Mouse (Mus musculus) CH12.LX (cell line): ENCODE data around the gene Mavs. TPM values are rescaled to one million over a fixed set of nuclear protein-coding genes. Genes with fewer than 3 reads are reported as not detected.
A peak's percentile ranks its signal among the peaks of the same experiment; 100 is the strongest.

Source experiments
- DNase-seq: peaks from one replicate; pipeline ENCODE4 v3.0.0-alpha.2; 2013; ENCODE audit errors: extremely low read depth
- H3K27ac ChIP-seq: 2 replicates; pipeline ENCODE4 v1.5.1; 2012; ENCODE audit warnings: low read depth, mild to moderate bottlenecking, control low read depth, moderate library complexity; ENCODE audit not compliant: insufficient read depth
- H3K27me3 ChIP-seq: replicated peaks from 2 replicates; pipeline ENCODE3; 2012; ENCODE audit warnings: inconsistent platforms
- H3K36me3 ChIP-seq, 2 experiments: replicated peaks in 1 of 2; 2 replicates each; pipeline versions ENCODE3 to v1.6.1; 2012; ENCODE audit warnings: inconsistent platforms in 1 of 2, low read length in 1 of 2, mild to moderate bottlenecking in 1 of 2, mixed read lengths in 1 of 2, moderate library complexity in 1 of 2; ENCODE audit not compliant: control insufficient read depth in 1 of 2, insufficient read depth in 1 of 2
- H3K4me1 ChIP-seq, 2 experiments: 2 replicates each; pipeline ENCODE4 v1.6.1; 2012; ENCODE audit warnings: inconsistent platforms in 1 of 2, moderate library complexity in 1 of 2; ENCODE audit not compliant: insufficient read depth in 2 of 2, control insufficient read depth in 1 of 2
- H3K4me2 ChIP-seq: 2 replicates; pipeline ENCODE4 v1.6.1; 2012; ENCODE audit warnings: low read depth, mild to moderate bottlenecking, control low read depth; ENCODE audit not compliant: poor library complexity, insufficient read depth, severe bottlenecking
- H3K4me3 ChIP-seq, 3 experiments: fragments of 150-350 bp in 1 of 3; sonication (generic) in 1 of 3; replicated peaks in 1 of 3; 2 replicates each; pipeline versions ENCODE3 to v1.5.1; 2011 to 2012; ENCODE audit warnings: low read depth in 2 of 3, low read length in 2 of 3, mild to moderate bottlenecking in 2 of 3, moderate library complexity in 2 of 3, control low read depth in 1 of 3, improper control_type of control experiment in 1 of 3, inconsistent platforms in 1 of 3, mixed read lengths in 1 of 3; ENCODE audit not compliant: poor library complexity in 1 of 3
- H3K79me2 ChIP-seq: replicated peaks from 2 replicates; pipeline ENCODE4 v1.6.1; 2012; ENCODE audit warnings: mild to moderate bottlenecking, moderate library complexity; ENCODE audit not compliant: control insufficient read depth, poor library complexity, insufficient read depth, severe bottlenecking; ENCODE audit errors: extremely low read depth
- H3K9ac ChIP-seq: 2 replicates; pipeline ENCODE4 v1.6.1; 2012; ENCODE audit warnings: low read depth, mild to moderate bottlenecking, control low read depth, moderate library complexity; ENCODE audit not compliant: insufficient read depth
- H3K9me3 ChIP-seq: replicated peaks from 2 replicates; pipeline ENCODE3; 2012; ENCODE audit warnings: low read length, inconsistent platforms, mixed read lengths
- BHLHE40 ChIP-seq: IDR thresholded peaks from 2 replicates; pipeline ENCODE4 v1.6.1; 2011; ENCODE audit warnings: mild to moderate bottlenecking, low read depth, low read length, improper control_type of control experiment
- CHD1 ChIP-seq: IDR thresholded peaks from 2 replicates; pipeline ENCODE4 v1.6.1; 2012; ENCODE audit warnings: low read depth, low read length, improper control_type of control experiment, inconsistent platforms
- CHD2 ChIP-seq: IDR thresholded peaks from 2 replicates; pipeline ENCODE4 v1.6.1; 2011; ENCODE audit warnings: low read length, improper control_type of control experiment
- CTCF ChIP-seq, 2 experiments: IDR thresholded peaks in 1 of 2; conservative IDR thresholded peaks in 1 of 2; 2 replicates each; pipeline ENCODE4 v1.5.1; 2011 to 2012; ENCODE audit warnings: low read depth in 2 of 2, low read length in 2 of 2, improper control_type of control experiment in 1 of 2, inconsistent platforms in 1 of 2, mild to moderate bottlenecking in 1 of 2, moderate library complexity in 1 of 2
- E2F4 ChIP-seq: IDR thresholded peaks from 2 replicates; pipeline ENCODE4 v1.6.1; 2011; ENCODE audit warnings: low read depth, low read length, improper control_type of control experiment; ENCODE audit not compliant: insufficient replicate concordance
- ELF1 ChIP-seq: IDR thresholded peaks from 2 replicates; pipeline ENCODE4 v1.6.1; 2014; ENCODE audit warnings: low read depth, mild to moderate bottlenecking, inconsistent platforms, low read length, improper control_type of control experiment
- EP300 ChIP-seq: IDR thresholded peaks from 2 replicates; pipeline ENCODE4 v1.6.1; 2011; ENCODE audit warnings: low read length, improper control_type of control experiment
- ETS1 ChIP-seq: conservative IDR thresholded peaks from 2 replicates; pipeline ENCODE4 v1.6.1; 2012; ENCODE audit warnings: low read depth, mild to moderate bottlenecking, inconsistent platforms, low read length, improper control_type of control experiment, moderate library complexity
- GABPA ChIP-seq: IDR thresholded peaks from 2 replicates; pipeline ENCODE4 v1.6.1; 2012; ENCODE audit warnings: low read depth, low read length, improper control_type of control experiment, inconsistent platforms; ENCODE audit not compliant: insufficient replicate concordance
- HCFC1 ChIP-seq: IDR thresholded peaks from 2 replicates; pipeline ENCODE4 v1.6.1; 2012; ENCODE audit warnings: low read depth, mild to moderate bottlenecking, inconsistent platforms, low read length, improper control_type of control experiment
- IRF4 ChIP-seq: IDR thresholded peaks from 2 replicates; pipeline ENCODE4 v1.6.1; 2014; ENCODE audit warnings: low read depth, mild to moderate bottlenecking, inconsistent platforms, low read length, improper control_type of control experiment
- JUN ChIP-seq: IDR thresholded peaks from 2 replicates; pipeline ENCODE4 v1.6.1; 2011; ENCODE audit warnings: low read depth, mild to moderate bottlenecking, low read length, improper control_type of control experiment, moderate library complexity; ENCODE audit not compliant: insufficient read depth
- JUND ChIP-seq: conservative IDR thresholded peaks from 2 replicates; pipeline ENCODE4 v1.6.1; 2011; ENCODE audit warnings: low read depth, low read length, improper control_type of control experiment
- KAT2A ChIP-seq: IDR thresholded peaks from 2 replicates; pipeline ENCODE4 v1.6.1; 2012; ENCODE audit warnings: low read length, improper control_type of control experiment, inconsistent platforms; ENCODE audit not compliant: insufficient replicate concordance
- MAFK ChIP-seq: IDR thresholded peaks from 2 replicates; pipeline ENCODE4 v1.6.1; 2011; ENCODE audit warnings: low read length, improper control_type of control experiment; ENCODE audit not compliant: insufficient replicate concordance
- MAX ChIP-seq: IDR thresholded peaks from 2 replicates; pipeline ENCODE4 v1.6.1; 2011; ENCODE audit warnings: low read length, improper control_type of control experiment
- MAZ ChIP-seq: IDR thresholded peaks from 2 replicates; pipeline ENCODE4 v1.6.1; 2012; ENCODE audit warnings: low read depth, mild to moderate bottlenecking, inconsistent platforms, low read length, improper control_type of control experiment, moderate library complexity
- MEF2A ChIP-seq: IDR thresholded peaks from 2 replicates; pipeline ENCODE4 v1.6.1; 2014; ENCODE audit warnings: low read depth, mild to moderate bottlenecking, inconsistent platforms, low read length, improper control_type of control experiment, borderline replicate concordance
- MXI1 ChIP-seq: IDR thresholded peaks from 2 replicates; pipeline ENCODE4 v1.6.1; 2011; ENCODE audit warnings: mild to moderate bottlenecking, low read depth, low read length, improper control_type of control experiment
- MYC ChIP-seq: IDR thresholded peaks from 2 replicates; pipeline ENCODE4 v1.6.1; 2011; ENCODE audit warnings: low read depth, mild to moderate bottlenecking, improper control_type of control experiment, low read length
- NELFE ChIP-seq: IDR thresholded peaks from 2 replicates; pipeline ENCODE4 v1.6.1; 2011; ENCODE audit warnings: low read depth, low read length, improper control_type of control experiment
- NRF1 ChIP-seq: IDR thresholded peaks from 2 replicates; pipeline ENCODE4 v1.6.1; 2014; ENCODE audit warnings: low read depth, mild to moderate bottlenecking, inconsistent platforms, low read length, improper control_type of control experiment, moderate library complexity
- PAX5 ChIP-seq: IDR thresholded peaks from 2 replicates; pipeline ENCODE4 v1.6.1; 2012; ENCODE audit warnings: low read length, inconsistent platforms, mixed read lengths
- POLR2A ChIP-seq: IDR thresholded peaks from 2 replicates; pipeline ENCODE4 v1.6.1; 2011; ENCODE audit warnings: low read depth, mild to moderate bottlenecking, improper control_type of control experiment, low read length
- POLR2AphosphoS2 ChIP-seq: IDR thresholded peaks from 2 replicates; pipeline ENCODE4 v1.6.1; 2011; ENCODE audit warnings: low read depth, low read length, improper control_type of control experiment
- RAD21 ChIP-seq: IDR thresholded peaks from 2 replicates; pipeline ENCODE4 v1.6.1; 2011; ENCODE audit warnings: low read depth, mild to moderate bottlenecking, low read length, improper control_type of control experiment, moderate library complexity
- RCOR1 ChIP-seq: conservative IDR thresholded peaks from 2 replicates; pipeline ENCODE4 v1.6.1; 2012; ENCODE audit warnings: low read depth, mild to moderate bottlenecking, inconsistent platforms, low read length, improper control_type of control experiment
- SIN3A ChIP-seq: IDR thresholded peaks from 2 replicates; pipeline ENCODE4 v1.6.1; 2012; ENCODE audit warnings: low read length, improper control_type of control experiment, inconsistent platforms
- SMC3 ChIP-seq: IDR thresholded peaks from 2 replicates; pipeline ENCODE4 v1.6.1; 2011; ENCODE audit warnings: low read depth, low read length, improper control_type of control experiment
- TBP ChIP-seq: conservative IDR thresholded peaks from 2 replicates; pipeline ENCODE4 v1.6.1; 2011; ENCODE audit warnings: low read depth, low read length, improper control_type of control experiment
- TCF12 ChIP-seq: IDR thresholded peaks from 2 replicates; pipeline ENCODE4 v1.6.1; 2014; ENCODE audit warnings: low read depth, mild to moderate bottlenecking, inconsistent platforms, low read length, improper control_type of control experiment
- UBTF ChIP-seq: IDR thresholded peaks from 2 replicates; pipeline ENCODE4 v1.6.1; 2012; ENCODE audit warnings: low read depth, mild to moderate bottlenecking, inconsistent platforms, low read length, improper control_type of control experiment, moderate library complexity
- USF1 ChIP-seq: IDR thresholded peaks from 2 replicates; pipeline ENCODE4 v1.6.1; 2014; ENCODE audit warnings: low read depth, mild to moderate bottlenecking, inconsistent platforms, low read length, improper control_type of control experiment
- USF2 ChIP-seq: conservative IDR thresholded peaks from 2 replicates; pipeline ENCODE4 v1.6.1; 2011; ENCODE audit warnings: low read depth, low read length, improper control_type of control experiment
- ZC3H11A ChIP-seq: IDR thresholded peaks from 2 replicates; pipeline ENCODE4 v1.6.1; 2012; ENCODE audit warnings: low read depth, mild to moderate bottlenecking, inconsistent platforms, low read length, improper control_type of control experiment
- ZKSCAN1 ChIP-seq: IDR thresholded peaks from 2 replicates; pipeline ENCODE4 v1.6.1; 2012; ENCODE audit warnings: low read depth, inconsistent platforms, low read length, improper control_type of control experiment, borderline replicate concordance
- ZMIZ1 ChIP-seq: IDR thresholded peaks from 2 replicates; pipeline ENCODE4 v1.6.1; 2012; ENCODE audit warnings: low read depth, mild to moderate bottlenecking, inconsistent platforms, low read length, improper control_type of control experiment
- ZNF384 ChIP-seq: IDR thresholded peaks from 2 replicates; pipeline ENCODE4 v1.6.1; 2012; ENCODE audit warnings: low read depth, low read length, improper control_type of control experiment, inconsistent platforms
- dilution Hi-C: fragments of 300-500 bp; cut with MboI; formaldehyde crosslinking; loops from 2 replicates; pipeline ENCODE4 v1.14.3; 2020; ENCODE audit warnings: low sequenced_read_pairs; ENCODE audit not compliant: extremely low pct_unique_long_range_greater_than_20kb, extremely low pct_ligation_motif_present
- in situ Hi-C: fragments of 300-500 bp; cut with MboI; formaldehyde crosslinking; loops from 3 replicates; pipeline ENCODE4 v1.14.3; 2019; ENCODE audit warnings: low sequenced_read_pairs, low pct_ligation_motif_present, low pct_unique_long_range_greater_than_20kb, mixed read lengths
- polyA plus RNA-seq: library from polyadenylated mRNA; unstranded; fragments of >175 nt; gene quantifications from 2 replicates; pipeline ENCODE4 v1.2.1, GENCODE M21; 2012; ENCODE audit warnings: low read depth; ENCODE audit not compliant: insufficient read length
- total RNA-seq, 2 experiments: library from RNA; depleted of rRNA; stranded (reverse); fragments of 300-350 nt in 1 of 2; fragments of >200 nt in 1 of 2; gene quantifications; 2 replicates each; pipeline ENCODE4 v1.2.3; 2012 to 2014

Gene Mavs
- total and polyA plus RNA-seq, 3 experiments: 18.5 to 34.5 (median 25.6) TPM

GRCm38 (mm10) chr2:131234970-131235635, 1.2 kb downstream of the Mavs start:
- peak overlapping the region; percentile 98 for H3K4me2 ChIP-seq
- H3K36me3 ChIP-seq: peaks cover 13 to 41% of the 10 kb centered on the region in 2 experiments
- dilution Hi-C loops (no loop called here), in situ Hi-C loops (no loop called here)
- TF ChIP-seq MAX (peak; percentile 92), POLR2A (peak; percentile 83), BHLHE40 (0 out of 2 replicates have a peak, but pooled peaks have one; percentile 25), ETS1 (no peak), USF1 (no peak), PAX5 (no peak), USF2 (no peak), CHD2 (no peak), NRF1 (no peak), TBP (peak; percentile 96), TCF12 (peak; percentile 38; the same call in 1 of the 2 replicates), CTCF (conservative IDR thresholded peaks at IDR 0.05 in 1 of 2, IDR thresholded peaks at IDR 0.05 in 1 of 2; ENCODE audit: low read depth in 2 of 2, low read length in 2 of 2) (no peak), JUN (no peak), MXI1 (peak; percentile 90), EP300 (peak; percentile 49), MAFK (no peak), ZMIZ1 (no peak), ZNF384 (no peak), RAD21 (no peak), ZKSCAN1 (no peak), ELF1 (peak; percentile 5; the same call in 1 of the 2 replicates), SIN3A (0 out of 2 replicates have a peak, but pooled peaks have one; percentile 10), POLR2AphosphoS2 (no peak), UBTF (no peak), HCFC1 (peak; percentile 52), JUND (no peak), CHD1 (no peak), RCOR1 (0 out of 2 replicates have a peak, but pooled peaks have one; percentile 29), IRF4 (peak; percentile 68), E2F4 (no peak), GABPA (no peak), NELFE (peak; percentile 71), MYC (peak; percentile 94), KAT2A (no peak), MAZ (no peak), ZC3H11A (no peak), SMC3 (no peak), MEF2A (no peak)
- peak overlapping the region; percentile 75 for H3K9ac ChIP-seq
- H3K9me3 ChIP-seq: no peaks in the 10 kb centered on the region
- peak overlapping the region; percentile 66 to 91 (median 80) for H3K4me3 ChIP-seq
- DNase-seq: peak; percentile 91
- H3K27ac ChIP-seq: peak overlapping the region; percentile 87
- peaks cover 9% of the 10 kb centered on the region; the same call in 1 of the 2 replicates for H3K79me2 ChIP-seq
- H3K27me3 ChIP-seq: no peaks in the 10 kb centered on the region
- H3K4me1 ChIP-seq: peaks cover 18 to 43% of the 10 kb centered on the region in 2 experiments
